Mouse (Mus musculus): ENCODE measurements around the gene Aak1.

GRCm38 (mm10) chr6:86830738-86831500, 18.4 kb upstream of the Aak1 start:
- TF ChIP-seq CTCF (IDR thresholded peaks at IDR 0.05; ENCODE audit: low read depth) = no peak
- TF ChIP-seq EP300 (IDR thresholded peaks at IDR 0.05; ENCODE audit: low read depth) = peak; percentile 68
